Mouse (Mus musculus): Measurements from ENCODE around the gene Pnmal1. TPM values are rescaled to one million over a fixed set of nuclear protein-coding genes. Genes with fewer than 3 reads are reported as not detected.

The Pnmal1 gene
- total RNA-seq, 2 experiments from 2014 or later, result 118 to 134 TPM

DNA sequence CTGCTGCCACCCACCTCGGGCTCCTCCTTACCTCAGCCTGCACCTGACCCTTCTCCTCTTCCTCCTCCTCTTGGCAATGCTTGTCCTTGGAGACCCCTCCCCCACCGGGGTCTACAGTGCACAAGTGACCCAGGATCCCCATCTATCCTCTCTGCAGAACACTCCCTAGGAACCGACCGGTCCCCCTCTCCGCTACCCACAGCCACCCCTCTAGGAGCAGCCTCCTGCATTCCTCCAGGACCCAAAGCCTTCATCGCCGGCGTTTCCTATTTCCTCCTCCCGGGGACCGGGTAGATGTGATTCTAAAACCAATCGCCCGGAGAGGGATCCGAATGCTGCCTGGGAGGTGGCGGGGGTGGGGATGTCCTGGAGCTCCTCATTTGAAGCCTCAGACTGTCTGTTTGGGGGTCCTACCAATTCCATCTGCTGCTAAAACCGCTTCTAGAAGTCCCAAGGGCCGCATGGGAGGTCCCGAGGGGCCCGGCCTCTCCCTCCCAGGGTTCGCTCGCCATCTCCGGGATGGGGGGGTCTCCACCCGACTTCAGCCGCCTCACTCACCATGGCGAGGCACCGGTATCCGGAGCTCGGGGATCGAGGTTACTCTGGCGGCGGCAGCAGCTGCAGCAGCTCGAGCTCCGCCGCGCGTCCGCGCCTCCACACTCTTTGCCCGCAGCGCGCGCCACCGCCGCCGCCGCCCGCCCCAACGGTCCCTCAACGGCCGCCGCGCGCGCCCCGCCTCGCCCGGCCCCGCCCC is 36.0 kb upstream of the Pnmal1 start:
- peak; percentile 46 to 56 for DNase-seq (ENCODE audit: low spot score in 2 of 2)

DNA sequence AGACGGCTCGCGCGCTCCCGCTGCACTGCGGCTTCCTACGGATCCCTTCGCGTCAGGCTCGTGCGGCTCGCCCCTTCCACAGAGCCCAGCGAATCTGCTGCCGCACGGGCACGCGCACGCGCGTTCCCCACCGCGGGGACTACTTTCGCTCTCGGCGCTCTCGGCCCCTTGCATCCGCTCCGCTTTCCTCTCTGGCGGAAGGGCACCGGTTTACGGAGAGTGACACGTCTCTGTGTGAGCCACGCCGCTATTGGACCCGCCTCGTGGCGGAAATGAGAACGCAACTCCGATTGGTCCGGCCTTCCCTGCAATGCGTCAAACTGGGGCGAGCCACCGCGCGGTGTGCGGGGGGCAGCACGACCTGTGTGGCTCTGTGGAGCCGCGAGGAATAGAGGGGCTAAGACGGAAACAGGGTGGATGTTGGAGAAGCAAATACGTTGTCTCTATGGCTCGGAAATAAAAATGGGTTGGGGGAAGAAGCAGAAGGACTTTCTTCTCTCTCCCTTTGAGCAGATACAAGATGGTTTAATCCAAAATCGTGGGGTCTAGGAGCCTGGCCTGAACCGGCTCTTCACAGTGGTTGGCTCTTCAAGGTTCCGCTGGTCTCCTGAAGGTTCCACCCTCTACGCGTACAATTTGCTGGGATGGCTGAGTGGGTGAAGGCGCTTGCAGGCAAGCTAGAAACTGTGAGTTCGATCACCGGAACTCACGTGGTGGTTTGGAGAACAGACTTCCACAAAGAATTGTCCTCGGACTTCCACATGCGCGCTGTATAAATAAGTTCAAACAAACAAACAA is 35.2 kb upstream of the Pnmal1 start, which contains the start of gene Calm3:
TSS of gene Calm3 (minus strand) at position 78 of the 798 bp plus-strand sequence.
- peak; percentile 100 for DNase-seq (ENCODE audit: low spot score in 2 of 2)

GRCm38 (mm10) chr7:16928341-16928740 is 31.1 kb upstream of the Pnmal1 start:
- no peak for DNase-seq (ENCODE audit: low spot score in 2 of 2)

- DNase-seq (ENCODE audit: low spot score in 2 of 2), result peak in 1 of 2 experiments; percentile 94
Observed at GRCm38 (mm10) chr7:16930850-16931249, 28.6 kb upstream of the Pnmal1 start.

- DNase-seq (ENCODE audit: low spot score in 2 of 2), result peak in 1 of 2 experiments; percentile 97
Observed at GRCm38 (mm10) chr7:16931968-16932627, 27.4 kb upstream of the Pnmal1 start.

DNA sequence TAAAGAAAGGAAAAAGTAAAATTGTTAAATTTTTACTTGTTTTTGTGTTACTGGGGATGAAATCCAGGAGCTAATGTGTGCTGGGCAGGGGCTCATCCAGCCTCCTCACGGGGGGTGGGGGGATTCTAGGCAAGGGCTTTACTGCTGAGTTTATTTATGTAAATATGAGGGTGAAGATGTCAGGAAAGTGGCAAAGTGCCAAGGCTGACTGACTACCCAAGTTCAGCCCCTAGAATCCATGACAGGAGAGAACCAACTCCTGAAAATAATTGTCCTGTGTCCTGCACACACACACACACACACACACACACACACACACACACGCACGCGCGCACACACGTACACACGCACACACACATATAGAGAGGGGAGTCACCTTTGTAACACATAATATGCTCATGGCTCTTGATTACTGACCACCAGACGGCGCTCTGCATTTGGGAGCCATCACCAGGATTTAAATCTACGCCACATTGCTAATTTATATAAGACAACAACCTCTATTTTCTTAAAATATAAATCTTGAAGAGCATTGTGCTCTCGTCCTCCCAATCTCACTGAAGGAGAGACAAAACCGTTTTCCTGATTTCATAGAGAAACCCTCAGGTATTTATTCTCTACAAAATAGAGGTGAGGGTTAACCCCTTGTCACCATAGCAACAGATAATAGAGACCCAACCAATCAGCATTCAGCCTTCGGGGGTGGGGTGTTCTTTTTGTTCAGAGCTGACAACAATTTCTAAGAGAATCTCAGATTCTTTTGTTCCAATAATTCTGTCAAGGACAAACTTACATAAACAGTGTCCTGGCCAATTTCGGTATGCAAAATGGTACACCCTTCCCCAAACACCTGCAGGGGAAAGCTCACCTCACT is 26.5 kb upstream of the Pnmal1 start:
- peak in 1 of 2 experiments; percentile 87 for DNase-seq (ENCODE audit: low spot score in 2 of 2)

- DNase-seq (ENCODE audit: low spot score in 2 of 2), result no peak
Observed at GRCm38 (mm10) chr7:16937312-16937711, 22.2 kb upstream of the Pnmal1 start.

- DNase-seq (ENCODE audit: low spot score in 2 of 2), result peak in 1 of 2 experiments; percentile 85
Observed at GRCm38 (mm10) chr7:16938117-16938791, 21.2 kb upstream of the Pnmal1 start.

DNA sequence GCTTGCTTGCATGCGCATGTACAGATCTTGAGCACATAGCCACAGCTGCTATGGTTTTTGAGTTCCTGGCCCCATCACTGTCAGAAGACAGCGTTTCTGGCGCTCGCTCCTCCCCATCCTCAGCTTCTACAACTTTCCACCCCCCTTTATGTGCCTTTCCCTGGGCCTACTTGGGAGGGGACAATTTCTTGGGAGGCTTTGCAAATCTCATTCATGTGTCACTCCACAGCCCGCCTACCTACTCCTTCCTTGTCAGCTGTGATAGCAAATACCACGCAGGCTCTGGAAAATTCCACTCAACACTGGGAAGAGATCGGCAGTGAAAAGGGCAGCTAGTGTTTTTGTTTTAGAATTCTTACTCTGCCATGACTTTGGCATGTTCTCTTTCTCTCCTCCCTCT is 19.2 kb upstream of the Pnmal1 start:
- peak; percentile 79 to 86 for DNase-seq (ENCODE audit: low spot score in 2 of 2)

- no peak for DNase-seq (ENCODE audit: low spot score in 2 of 2)
Observed at GRCm38 (mm10) chr7:16942861-16943260, 16.6 kb upstream of the Pnmal1 start.

GRCm38 (mm10) chr7:16944061-16944807 is 15.2 kb upstream of the Pnmal1 start, which contains the start of gene Pnmal2:
TSS of gene Pnmal2 (plus strand) at chr7:16944682.
- DNase-seq (ENCODE audit: low spot score in 2 of 2), result peak; percentile 86 to 93

- DNase-seq (ENCODE audit: low spot score in 2 of 2), result no peak
Observed at GRCm38 (mm10) chr7:16944808-16945315, 14.6 kb upstream of the Pnmal1 start.

GRCm38 (mm10) chr7:16945419-16945818 is 14.1 kb upstream of the Pnmal1 start:
- DNase-seq (ENCODE audit: low spot score in 2 of 2), result no peak

DNA sequence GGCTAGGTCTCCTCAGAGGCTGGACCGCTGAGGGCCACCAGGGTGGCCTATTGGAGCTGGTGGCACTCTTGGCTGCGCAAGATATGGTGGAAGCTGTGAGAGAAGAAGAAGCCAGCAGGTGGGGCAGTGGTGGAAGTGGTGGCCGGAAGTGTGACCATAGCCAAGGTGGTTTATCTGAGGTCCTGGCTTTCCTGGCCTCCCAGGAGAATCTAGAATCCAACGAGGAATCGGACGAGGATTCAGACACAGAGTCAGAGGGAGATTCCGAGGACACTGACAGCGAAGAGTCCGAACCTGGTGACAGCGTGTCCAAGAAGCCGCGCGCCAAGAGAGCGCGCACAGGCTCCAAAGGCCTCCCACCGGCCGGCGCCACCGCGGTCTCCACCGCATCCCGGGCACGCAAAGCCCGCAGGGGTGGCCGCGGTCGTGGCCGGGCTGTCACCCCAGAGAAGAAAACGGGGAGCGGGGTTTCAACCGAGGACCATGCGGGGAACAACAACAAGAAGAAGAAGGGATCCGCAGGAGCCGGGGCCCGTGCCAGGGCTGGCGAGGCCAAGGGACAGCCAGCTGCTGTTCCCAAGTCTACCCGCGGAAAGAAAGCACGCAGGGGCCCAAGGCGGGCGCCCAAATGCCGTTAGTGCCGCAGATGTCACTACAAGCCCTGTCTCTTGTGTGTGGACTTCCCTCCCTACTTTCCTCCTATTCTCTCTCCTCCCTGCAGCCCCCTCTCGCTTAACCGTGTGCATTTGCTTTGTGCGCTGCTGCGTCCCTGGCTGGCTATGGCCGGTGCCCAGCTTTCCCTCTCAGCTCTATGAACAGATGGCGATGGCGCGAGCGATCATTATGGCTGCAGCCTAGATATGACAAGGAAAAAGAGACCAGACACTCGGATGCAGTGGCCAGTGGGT is 12.8 kb upstream of the Pnmal1 start:
- DNase-seq (ENCODE audit: low spot score in 2 of 2), result no peak

DNA sequence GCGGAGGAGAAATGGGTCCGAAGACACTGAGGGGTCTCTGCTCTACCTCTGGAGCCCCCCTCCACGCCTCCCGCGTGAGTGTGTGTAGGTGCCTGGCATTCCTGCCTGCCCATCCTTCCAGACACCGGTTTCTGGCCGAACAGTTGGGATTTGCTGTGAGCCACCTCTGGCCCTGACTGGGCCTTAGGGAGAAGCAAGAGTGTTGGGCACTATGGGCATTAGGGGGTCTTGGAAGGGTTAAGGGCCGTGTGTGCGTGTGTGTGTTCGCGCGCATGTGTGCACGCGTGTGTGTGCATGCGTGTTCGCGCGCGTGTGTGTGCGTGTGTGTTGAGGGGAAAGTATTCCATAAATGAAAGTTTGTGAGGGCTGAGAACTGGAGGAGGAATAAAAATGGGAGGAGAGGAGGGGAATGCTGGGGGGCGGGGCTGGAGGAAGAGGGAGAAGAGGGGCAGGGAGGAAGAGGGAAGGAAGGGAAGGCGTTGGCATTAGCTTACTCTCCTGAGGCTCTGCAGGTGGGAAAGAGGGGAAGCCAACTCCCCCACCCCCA is 12.1 kb upstream of the Pnmal1 start:
- DNase-seq (ENCODE audit: low spot score in 2 of 2), result peak in 1 of 2 experiments; percentile 64

- DNase-seq (ENCODE audit: low spot score in 2 of 2), result no peak
Observed at GRCm38 (mm10) chr7:16947959-16948361, 11.5 kb upstream of the Pnmal1 start.

DNA sequence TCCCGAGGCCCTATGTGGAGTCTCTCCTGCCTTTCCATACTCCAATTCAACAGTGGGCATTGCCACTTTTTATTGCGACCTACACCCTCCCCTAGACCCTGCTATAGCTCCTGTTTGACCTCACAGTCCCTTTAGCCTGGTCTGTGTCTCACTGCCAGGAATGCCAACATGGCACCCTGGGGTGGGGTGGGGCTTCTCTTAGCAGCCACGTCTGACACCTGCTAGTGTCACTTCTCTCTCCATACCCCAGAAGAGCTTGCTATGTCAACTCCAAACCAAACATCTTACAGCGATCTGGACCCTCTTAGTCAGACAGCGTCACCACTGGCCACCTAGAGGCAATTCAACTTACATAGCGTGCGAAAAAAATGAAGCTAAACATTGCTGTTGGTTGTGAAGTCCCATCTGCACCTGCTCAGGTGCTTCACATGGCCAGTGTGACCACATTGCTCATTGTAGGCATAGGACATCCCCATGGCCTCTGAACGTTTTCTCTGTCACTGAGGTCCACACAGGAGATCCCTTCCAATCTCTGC is 10.5 kb upstream of the Pnmal1 start:
- peak in 1 of 2 experiments; percentile 30 for DNase-seq (ENCODE audit: low spot score in 2 of 2)

Measured in layer of hippocampus, adult 18-20 months (tissue).